Mouse (Mus musculus): ENCODE data around the gene Leng8. TPM values are rescaled to one million over a fixed set of nuclear protein-coding genes. Genes with fewer than 3 reads are reported as not detected.
A peak's percentile ranks its signal among the peaks of the same experiment; 100 is the strongest.
"Not testable (repeated sequence)": the region's sequence is repeated elsewhere in the genome, so short reads cannot be mapped to it uniquely, and the experiment has no call there.

Leng8 gene
- total RNA-seq, 2 experiments from 2014 or later = 32.2 to 34.8 TPM

- no peak for DNase-seq
Measured at GRCm38 (mm10) chr7:4147371-4147770, 10.5 kb downstream of the Leng8 start.

DNA sequence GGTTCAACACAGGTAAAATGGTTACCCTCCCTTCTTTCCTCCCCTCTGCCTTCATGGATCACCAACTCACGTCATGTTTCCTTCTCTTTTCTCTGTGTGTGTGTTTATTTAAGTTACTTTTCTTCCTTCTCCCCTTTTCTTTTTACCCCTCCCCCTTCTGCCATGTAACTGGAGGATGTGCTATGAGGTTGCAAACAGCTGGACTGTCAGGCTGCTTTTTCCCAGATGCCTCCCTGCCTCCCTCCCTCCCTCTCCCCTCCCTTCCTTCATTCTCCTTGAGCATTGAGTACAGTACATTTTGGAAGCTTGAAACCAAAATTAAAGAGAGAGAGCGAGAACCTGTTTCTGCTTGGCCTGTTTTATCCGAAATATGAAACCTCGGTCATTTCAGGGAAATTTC lies 11.0 kb downstream of the Leng8 start:
- DNase-seq = no peak

DNA sequence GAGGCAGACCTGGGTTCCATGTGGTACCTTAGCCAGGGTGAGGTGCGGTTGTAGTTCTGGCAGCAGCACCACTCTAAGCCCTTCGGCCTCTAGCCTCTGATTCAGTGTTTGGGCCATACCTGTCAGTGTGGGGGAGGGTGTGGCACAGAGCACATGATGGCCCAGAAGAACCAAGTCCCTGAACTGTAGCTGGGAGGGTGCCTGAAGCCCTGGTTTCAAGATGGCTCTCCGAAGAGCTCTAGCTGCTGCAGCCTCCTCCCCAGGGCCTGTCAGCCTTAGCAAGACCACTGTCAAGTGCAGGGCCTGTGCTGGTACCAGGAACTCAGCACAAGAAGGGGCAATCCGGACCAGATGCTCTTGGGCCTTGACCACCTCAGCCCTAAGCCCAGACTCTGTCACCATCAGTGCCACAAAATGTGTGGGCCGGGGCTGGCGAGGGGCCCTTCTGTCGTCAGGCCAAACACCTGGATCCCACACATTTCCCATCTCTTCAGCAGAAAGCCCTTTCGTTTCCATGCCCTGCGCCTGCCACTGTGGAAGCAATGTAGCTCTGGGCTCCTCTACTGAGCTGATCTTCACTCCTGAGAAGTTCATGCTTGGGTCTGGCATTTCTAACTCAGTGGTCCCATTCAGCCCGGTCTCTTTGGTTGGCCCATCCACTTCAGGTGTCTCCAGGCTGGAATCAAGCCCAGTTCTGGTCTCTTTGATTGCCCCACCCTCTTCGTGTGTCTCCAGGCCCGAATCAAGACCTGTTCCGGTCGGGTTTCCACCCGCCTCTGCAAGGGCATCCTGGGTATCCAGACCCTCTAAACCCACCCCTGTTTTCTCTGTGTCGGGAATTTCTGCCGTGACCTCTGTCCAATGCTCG lies 11.7 kb downstream of the Leng8 start:
- no peak for DNase-seq

DNA sequence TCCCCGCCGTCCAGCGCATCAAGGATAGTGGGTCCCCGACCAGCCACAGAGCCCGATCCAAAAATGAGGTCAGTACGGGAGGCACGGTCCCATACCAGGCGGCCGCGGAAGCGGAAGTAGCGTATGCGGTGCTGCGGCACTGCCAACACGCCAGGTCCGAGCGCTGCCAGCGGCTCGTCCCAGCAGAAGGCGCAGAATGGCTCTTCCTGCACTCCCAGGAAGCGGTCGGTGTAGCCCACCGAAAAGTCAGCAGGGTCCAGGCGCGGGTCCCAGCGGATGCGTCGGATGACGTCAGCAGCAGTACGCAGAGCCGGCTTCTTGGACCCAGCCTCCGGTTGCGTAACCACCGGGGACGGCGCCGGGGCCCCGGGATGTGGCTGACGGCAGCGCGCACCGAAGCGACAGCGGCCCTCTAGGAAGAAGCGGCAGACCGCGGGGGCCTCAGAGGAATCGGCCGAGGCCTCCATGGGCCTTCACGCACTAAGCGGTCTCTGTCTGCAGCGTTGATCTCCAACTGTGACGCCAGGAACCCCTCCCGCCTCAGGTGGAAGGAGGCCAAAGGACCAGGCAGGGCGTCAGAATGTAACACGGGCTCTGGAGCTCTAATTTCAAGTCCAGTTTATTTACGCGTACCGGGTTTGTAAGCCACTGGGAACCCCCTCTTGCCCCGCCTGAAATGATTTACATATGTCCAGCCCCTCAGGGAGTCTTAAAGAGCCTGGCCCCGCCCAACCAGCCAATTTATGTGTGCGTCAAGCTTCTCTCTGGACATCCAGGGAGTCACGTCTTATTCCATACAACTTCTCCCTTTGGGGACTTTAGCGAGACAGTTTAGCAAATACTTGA lies 12.6 kb downstream of the Leng8 start:
- DNase-seq = peak; percentile 85

GRCm38 (mm10) chr7:4150059-4150541 lies 13.3 kb downstream of the Leng8 start, which contains the start of gene Leng9:
Leng9 (minus strand) TSS chr7:4150374.
- peak; percentile 29 for DNase-seq

- DNase-seq = peak; percentile 48
Measured at GRCm38 (mm10) chr7:4150811-4151221, 14.0 kb downstream of the Leng8 start.

DNA sequence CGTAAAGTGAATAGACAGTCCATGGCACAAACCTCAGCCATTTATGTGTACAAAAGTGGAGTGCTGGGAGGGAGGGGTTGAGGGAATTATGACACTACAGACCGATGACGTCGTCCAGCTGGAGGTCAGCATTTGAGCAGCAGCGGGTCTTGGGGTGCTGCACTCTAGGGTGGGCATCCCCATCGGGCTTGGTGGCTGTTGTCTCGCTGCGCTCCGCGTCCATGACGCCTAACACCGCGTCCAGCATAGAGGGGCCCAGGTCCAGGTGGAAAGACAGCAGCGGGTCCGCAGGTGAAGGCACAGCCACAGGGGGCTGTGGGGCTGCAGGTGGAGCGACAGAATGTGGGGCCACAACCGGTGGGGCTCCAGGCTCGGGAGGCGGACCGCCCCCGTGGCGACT lies 14.4 kb downstream of the Leng8 start:
- no peak for DNase-seq

DNA sequence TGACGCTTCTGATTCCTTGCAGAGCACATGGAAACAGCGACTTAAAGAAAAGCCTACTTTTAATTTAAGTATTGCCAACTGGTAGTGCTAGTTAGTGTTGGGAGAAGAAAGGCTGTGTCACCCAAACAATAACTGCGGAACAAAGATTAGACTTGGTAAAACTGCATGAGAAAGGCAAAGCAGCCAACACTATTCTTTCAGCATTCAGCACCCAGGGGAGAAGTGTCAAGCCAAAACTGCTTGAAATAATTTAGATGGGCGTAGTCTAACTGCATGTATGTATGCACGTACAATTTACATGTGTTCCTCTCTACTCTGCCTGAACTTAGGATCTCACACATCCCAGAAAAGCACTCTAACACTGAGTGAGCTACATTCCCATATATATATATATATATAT lies 17.5 kb downstream of the Leng8 start:
- no peak for DNase-seq

- DNase-seq = no peak
Measured at GRCm38 (mm10) chr7:4154976-4155375, 18.1 kb downstream of the Leng8 start.

DNA sequence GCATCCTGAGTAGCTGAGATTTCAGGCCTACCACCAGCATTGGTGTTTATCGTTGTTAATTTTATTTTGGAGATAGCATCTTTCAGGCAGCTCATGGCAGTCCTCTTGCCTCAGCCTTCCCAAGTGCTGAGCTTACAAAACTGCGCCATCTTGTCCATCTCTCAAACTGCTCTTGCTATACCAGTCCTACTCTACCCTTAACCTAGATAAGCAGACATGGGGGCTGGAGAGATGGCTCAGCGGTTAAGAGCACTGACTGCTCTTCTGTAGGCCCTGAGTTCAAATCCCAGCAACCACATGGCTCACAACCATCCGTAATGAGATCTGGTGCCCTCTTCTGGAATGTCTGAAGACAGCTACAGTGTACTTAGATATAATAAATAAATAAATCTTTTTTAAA lies 24.8 kb downstream of the Leng8 start:
- DNase-seq = not testable (repeated sequence)

GRCm38 (mm10) chr7:4163571-4164072 lies 26.8 kb downstream of the Leng8 start:
- DNase-seq = no peak

- peak; percentile 83 for DNase-seq
Measured at GRCm38 (mm10) chr7:4164090-4164910, 27.5 kb downstream of the Leng8 start, which contains the start of gene Cdc42ep5. Cdc42ep5 (minus strand) TSS chr7:4164860.

- no peak for DNase-seq
Measured at GRCm38 (mm10) chr7:4165286-4165685, 28.4 kb downstream of the Leng8 start.

GRCm38 (mm10) chr7:4167098-4167497 lies 30.3 kb downstream of the Leng8 start:
- no peak for DNase-seq

GRCm38 (mm10) chr7:4170193-4170938 lies 33.5 kb downstream of the Leng8 start:
- no peak for DNase-seq

DNA sequence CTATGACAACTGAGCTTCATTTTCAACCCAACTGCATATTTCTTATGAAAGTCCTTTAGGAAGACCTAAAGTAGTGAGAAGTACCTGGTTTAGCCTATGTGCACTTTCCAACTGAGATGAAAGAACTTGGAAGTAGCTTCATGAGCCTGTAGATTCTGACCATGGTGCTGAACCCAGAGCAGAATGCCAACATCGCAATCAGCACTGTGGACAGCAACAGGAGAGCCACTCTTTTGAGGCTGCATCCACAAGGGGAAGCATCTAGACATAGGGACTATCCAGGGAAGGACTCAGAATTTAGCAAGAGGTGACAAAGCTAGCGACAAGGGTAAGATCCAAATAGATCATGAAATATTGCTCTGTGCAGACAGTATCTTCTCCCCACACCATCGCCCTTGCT lies 41.6 kb downstream of the Leng8 start:
- no peak for DNase-seq

Other genes with a start within 250 kb of the Leng8 start
- gene Gm14548, start 238.9 kb upstream of the Leng8 start, total RNA-seq (2021) = not detected
- gene Lilra6, start 221.5 kb upstream of the Leng8 start, total RNA-seq (2021) = under 1 TPM in 1 of 2 experiments, not detected in 1; 0.24 TPM
- gene Lair1, start 73.8 kb upstream of the Leng8 start, total RNA-seq (2021) = under 1 TPM; 0.26 to 0.38 TPM
- gene Ttyh1, start 17.6 kb upstream of the Leng8 start, total RNA-seq (2021) = 1 to 10 TPM; 1.2 to 3.0 TPM
- 1 to 10 TPM; 2.2 to 2.3 TPM for gene Leng9, start 13.3 kb downstream of the Leng8 start, total RNA-seq (2021)
- 1 to 10 TPM; 1.7 to 4.0 TPM for gene Cdc42ep5, start 27.8 kb downstream of the Leng8 start, total RNA-seq (2021)
- under 1 TPM in 1 of 2 experiments, not detected in 1; 0.13 TPM for gene Lilra5, start 100.7 kb downstream of the Leng8 start, total RNA-seq (2021)
- not detected for gene Ncr1, start 200.7 kb downstream of the Leng8 start, total RNA-seq (2021)